Mouse (Mus musculus) neural tube, embryonic 13.5 days (tissue): Measurements from ENCODE around the gene Atf5. TPM values are rescaled to one million over a fixed set of nuclear protein-coding genes. Genes with fewer than 3 reads are reported as not detected.

Experiments used
- ATAC-seq: fragments of 200-750 bp; cut with Nextera tagmentation; 2 replicates; pipeline ENCODE4 v1.8.0; 2017; ENCODE audit warnings: low read depth, mild to moderate bottlenecking, moderate TSS enrichment, moderate library complexity
- H3K27ac ChIP-seq: fragments of 300-500 bp; sonication (generic); replicated peaks from 2 replicates; pipeline ENCODE4 v1.5.1; 2015; ENCODE audit warnings: moderate library complexity, mild to moderate bottlenecking, inconsistent platforms
- H3K27me3 ChIP-seq: fragments of 300-500 bp; sonication (generic); 2 replicates; pipeline ENCODE4 v1.6.1; 2015; ENCODE audit warnings: mild to moderate bottlenecking, inconsistent platforms
- H3K36me3 ChIP-seq: fragments of 300-500 bp; sonication (generic); 2 replicates; pipeline ENCODE4 v1.6.1; 2015; ENCODE audit warnings: mild to moderate bottlenecking, inconsistent platforms
- H3K4me1 ChIP-seq: fragments of 300-500 bp; sonication (generic); replicated peaks from 2 replicates; pipeline ENCODE4 v1.6.1; 2015; ENCODE audit warnings: inconsistent platforms
- H3K4me2 ChIP-seq: fragments of 300-500 bp; sonication (generic); 2 replicates; pipeline ENCODE4 v1.6.1; 2015; ENCODE audit warnings: inconsistent platforms, mild to moderate bottlenecking, moderate library complexity
- H3K4me3 ChIP-seq: fragments of 300-500 bp; sonication (generic); 2 replicates; pipeline ENCODE4 v1.5.1; 2015; ENCODE audit warnings: mild to moderate bottlenecking, inconsistent platforms
- H3K9ac ChIP-seq: fragments of 300-500 bp; sonication (generic); 2 replicates; pipeline ENCODE4 v1.6.1; 2015; ENCODE audit warnings: moderate library complexity, mild to moderate bottlenecking, inconsistent platforms
- H3K9me3 ChIP-seq: fragments of 300-500 bp; sonication (generic); 2 replicates; pipeline ENCODE4 v1.6.1; 2016; ENCODE audit warnings: inconsistent platforms
- WGBS: fragments of 180-500 bp; shearing (Covaris S2); methylation state at CpG from one replicate; pipeline ENCODE4 v1.1.7; 2015; 5-methylcytosine and 5-hydroxymethylcytosine counted together
- microRNA counts: library from miRNA; unstranded; fragments of <30 nt; microRNA quantifications from one replicate; lab custom pipeline; 2016
- microRNA-seq: library from miRNA; unstranded; fragments of <30 nt; microRNA quantifications from one replicate; pipeline ENCODE4, GENCODE M21; 2016
- polyA plus RNA-seq: library from polyadenylated mRNA; unstranded; fragments of >200 nt; fragmentation: Nextera tagmentation; extraction: Ambion mirVana; gene quantifications from 2 replicates; pipeline ENCODE4 v1.2.1, GENCODE M21; 2015

Gene Atf5
- polyA plus RNA-seq, 1 experiment from 2014 or later: 4.8 TPM

GRCm38 (mm10) chr7:44790066-44790465 lies 26.4 kb downstream of the Atf5 start:
- WGBS: 68% methylated on average over 4 of the region's 4 CpGs

GRCm38 (mm10) chr7:44789531-44789930 lies 26.9 kb downstream of the Atf5 start:
- Histone ChIP-seq H3K27me3 (no peaks in the 10 kb centered on the region), H3K4me2 (no peak overlapping the region), H3K27ac (no peak overlapping the region), H3K4me3 (no peak overlapping the region), H3K9me3 (peaks cover under 1% of the 10 kb centered on the region; the same call in 1 of the 2 replicates), H3K36me3 (no peaks in the 10 kb centered on the region), H3K9ac (no peak overlapping the region), H3K4me1 (no peaks in the 10 kb centered on the region)
- no peak for ATAC-seq
- 69% methylated on average over 3 of the region's 3 CpGs for WGBS

More at GRCm38 (mm10) chr7:44790066-44790465, 26.4 kb downstream of the Atf5 start:
- H3K27ac ChIP-seq: no peak overlapping the region
- no peaks in the 10 kb centered on the region for H3K4me1 ChIP-seq
- H3K27me3 ChIP-seq: no peaks in the 10 kb centered on the region
- H3K9me3 ChIP-seq: peaks cover 4% of the 10 kb centered on the region; the same call in 1 of the 2 replicates
- H3K9ac ChIP-seq: no peak overlapping the region
- no peaks in the 10 kb centered on the region for H3K36me3 ChIP-seq
- no peak for ATAC-seq
- H3K4me3 ChIP-seq: no peak overlapping the region
- H3K4me2 ChIP-seq: no peak overlapping the region

GRCm38 (mm10) chr7:44780101-44780500 lies 36.4 kb downstream of the Atf5 start:
- H3K27me3 ChIP-seq: no peaks in the 10 kb centered on the region
- no peak overlapping the region for H3K27ac ChIP-seq
- H3K36me3 ChIP-seq: peaks cover 32% of the 10 kb centered on the region
- no peak overlapping the region for H3K9ac ChIP-seq
- H3K9me3 ChIP-seq: no peaks in the 10 kb centered on the region
- no peak overlapping the region for H3K4me3 ChIP-seq
- H3K4me1 ChIP-seq: no peaks in the 10 kb centered on the region
- 87% methylated on average over 8 of the region's 8 CpGs for WGBS
- ATAC-seq: no peak
- H3K4me2 ChIP-seq: no peak overlapping the region

GRCm38 (mm10) chr7:44776849-44777498 lies 39.5 kb downstream of the Atf5 start:
- Histone ChIP-seq H3K4me3 (no peak overlapping the region), H3K9me3 (no peaks in the 10 kb centered on the region), H3K9ac (no peak overlapping the region), H3K27me3 (no peaks in the 10 kb centered on the region), H3K36me3 (peaks cover 56% of the 10 kb centered on the region), H3K4me2 (no peak overlapping the region), H3K27ac (no peak overlapping the region), H3K4me1 (no peaks in the 10 kb centered on the region)
- ATAC-seq: no peak
- WGBS: 96% methylated on average over 9 of the region's 9 CpGs

- WGBS: 93% methylated on average over 8 of the region's 8 CpGs
- ATAC-seq: no peak
- H3K4me1 ChIP-seq: no peaks in the 10 kb centered on the region
- H3K4me3 ChIP-seq: no peak overlapping the region
- H3K27me3 ChIP-seq: no peaks in the 10 kb centered on the region
- H3K9me3 ChIP-seq: no peaks in the 10 kb centered on the region
- H3K27ac ChIP-seq: no peak overlapping the region
- H3K36me3 ChIP-seq: peaks cover 87% of the 10 kb centered on the region
- H3K9ac ChIP-seq: no peak overlapping the region
- no peak overlapping the region for H3K4me2 ChIP-seq
These were observed 43.8 kb downstream of the Atf5 start for GRCm38 (mm10) chr7:44772591-44773204.

- H3K9ac ChIP-seq: no peak overlapping the region
- H3K9me3 ChIP-seq: no peaks in the 10 kb centered on the region
- peaks cover 90% of the 10 kb centered on the region for H3K36me3 ChIP-seq
- no peak overlapping the region for H3K4me3 ChIP-seq
- WGBS: 15% methylated on average over 6 of the region's 6 CpGs
- no peak for ATAC-seq
- H3K4me2 ChIP-seq: no peak overlapping the region
- no peaks in the 10 kb centered on the region for H3K4me1 ChIP-seq
- H3K27me3 ChIP-seq: no peaks in the 10 kb centered on the region
- H3K27ac ChIP-seq: no peak overlapping the region
These were observed 46.3 kb downstream of the Atf5 start for GRCm38 (mm10) chr7:44770046-44770578.

- Histone ChIP-seq H3K4me1 (no peaks in the 10 kb centered on the region), H3K36me3 (peaks cover 91% of the 10 kb centered on the region), H3K27me3 (no peaks in the 10 kb centered on the region), H3K9me3 (no peaks in the 10 kb centered on the region), H3K9ac (no peak overlapping the region), H3K4me2 (no peak overlapping the region), H3K27ac (no peak overlapping the region), H3K4me3 (no peak overlapping the region)
- no peak for ATAC-seq
- 89% methylated on average over 5 of the region's 5 CpGs for WGBS
These were observed 48.3 kb downstream of the Atf5 start for GRCm38 (mm10) chr7:44768129-44768528.

MicroRNA genes within 50 kb of the gene (microRNA counts, 519-probe panel; counts per million panel counts)
- not detected for microRNA mmu-miR-707 (lab: Ali Mortazavi, UCI)

Small RNA genes within 50 kb of the gene (microRNA-seq; reads per million reads assigned to microRNA genes)
- not detected for gene Mir707

Other genes starting within 250 kb of the Atf5 start
- 1.2 and 1.6 TPM in 2 replicates for gene Napsa, start 244.3 kb downstream of the Atf5 start, polyA plus RNA-seq
- gene Kcnc3, start 226.0 kb downstream of the Atf5 start, polyA plus RNA-seq: 4.7 and 5.2 TPM in 2 replicates
- gene Myh14, start 145.8 kb downstream of the Atf5 start, polyA plus RNA-seq: 1.9 and 2.6 TPM in 2 replicates
- not detected in 2 replicates for gene Izumo2, start 107.9 kb downstream of the Atf5 start, polyA plus RNA-seq
- gene Vrk3, start 68.2 kb downstream of the Atf5 start, polyA plus RNA-seq: 25.1 and 30.5 TPM in 2 replicates
- gene Zfp473, start 65.6 kb downstream of the Atf5 start, polyA plus RNA-seq: 1.2 and 1.3 TPM in 2 replicates
- 51.0 and 53.0 TPM in 2 replicates for gene Nup62, start 570 bp downstream of the Atf5 start, polyA plus RNA-seq
- gene Il4i1, start 271 bp downstream of the Atf5 start, polyA plus RNA-seq: 1.1 and 2.0 TPM in 2 replicates
- gene Akt1s1, start 32.3 kb upstream of the Atf5 start, polyA plus RNA-seq: 89.7 and 99.0 TPM in 2 replicates
- gene Tbc1d17, start 32.4 kb upstream of the Atf5 start, polyA plus RNA-seq: 94.0 and 101 TPM in 2 replicates
- 30.2 and 31.6 TPM in 2 replicates for gene Pnkp, start 40.5 kb upstream of the Atf5 start, polyA plus RNA-seq
- 471 and 515 TPM in 2 replicates for gene Ptov1, start 53.1 kb upstream of the Atf5 start, polyA plus RNA-seq
- gene Med25, start 76.1 kb upstream of the Atf5 start, polyA plus RNA-seq: 134 and 138 TPM in 2 replicates
- gene Fuz, start 79.4 kb upstream of the Atf5 start, polyA plus RNA-seq: 14.9 and 17.9 TPM in 2 replicates
- gene Ap2a1, start 112.8 kb upstream of the Atf5 start, polyA plus RNA-seq: 115 and 116 TPM in 2 replicates
- gene Tsks, start 126.5 kb upstream of the Atf5 start, polyA plus RNA-seq: 0.22 TPM in 1 of 2 replicates, not detected in the other
- 47.3 and 54.9 TPM in 2 replicates for gene Cpt1c, start 158.2 kb upstream of the Atf5 start, polyA plus RNA-seq
- gene Prmt1, start 169.9 kb upstream of the Atf5 start, polyA plus RNA-seq: 612 and 623 TPM in 2 replicates
- gene Irf3, start 181.0 kb upstream of the Atf5 start, polyA plus RNA-seq: 60.3 and 67.3 TPM in 2 replicates
- 17.3 and 17.4 TPM in 2 replicates for gene Bcl2l12, start 182.1 kb upstream of the Atf5 start, polyA plus RNA-seq
- gene Scaf1, start 199.7 kb upstream of the Atf5 start, polyA plus RNA-seq: 46.2 and 47.2 TPM in 2 replicates
- gene Rras, start 201.3 kb upstream of the Atf5 start, polyA plus RNA-seq: 15.0 and 16.5 TPM in 2 replicates
- 12.3 and 15.1 TPM in 2 replicates for gene Prr12, start 236.2 kb upstream of the Atf5 start, polyA plus RNA-seq
- gene Nosip, start 245.8 kb upstream of the Atf5 start, polyA plus RNA-seq: 58.9 and 65.6 TPM in 2 replicates
- gene Prrg2, start 246.0 kb upstream of the Atf5 start, polyA plus RNA-seq: 16.8 and 17.2 TPM in 2 replicates